Mouse (Mus musculus) yolk sac, embryonic 10.5 days (tissue): Measurements from ENCODE around the gene Cacna2d2.

Experiments
- DNase-seq: peaks from one replicate; pipeline ENCODE4 v3.0.0-alpha.2; 2017; ENCODE audit warnings: low spot score

The Cacna2d2 gene

DNA sequence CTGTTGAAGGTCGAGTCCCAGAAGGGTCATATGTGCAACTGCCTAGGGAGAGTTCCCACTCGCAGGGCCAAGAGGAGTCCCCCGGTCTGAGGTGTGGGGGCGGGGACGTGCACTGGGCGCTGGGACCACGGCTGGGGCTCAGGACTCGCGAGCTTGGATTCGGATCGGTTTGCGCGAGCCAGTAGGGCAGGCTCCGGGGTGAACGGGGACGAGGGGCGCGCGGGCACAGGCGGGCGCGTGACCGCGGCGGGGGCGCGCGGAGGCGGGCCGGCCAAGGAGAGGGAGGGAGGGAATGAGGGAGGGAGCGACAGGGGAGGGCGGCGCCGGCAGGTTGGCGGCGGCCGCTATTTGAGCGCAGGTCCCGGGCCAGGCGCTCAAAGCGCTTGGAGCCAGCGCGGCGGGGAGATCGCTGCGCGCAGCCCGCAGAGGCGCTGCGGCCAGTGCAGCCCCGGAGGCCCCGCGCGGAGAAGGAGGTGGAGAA lies at the start of gene Cacna2d2:
Gene Cacna2d2, plus strand, starts transcription at position 122 of the 481 bp plus-strand sequence.
- DNase-seq, result peak; percentile 67

DNA sequence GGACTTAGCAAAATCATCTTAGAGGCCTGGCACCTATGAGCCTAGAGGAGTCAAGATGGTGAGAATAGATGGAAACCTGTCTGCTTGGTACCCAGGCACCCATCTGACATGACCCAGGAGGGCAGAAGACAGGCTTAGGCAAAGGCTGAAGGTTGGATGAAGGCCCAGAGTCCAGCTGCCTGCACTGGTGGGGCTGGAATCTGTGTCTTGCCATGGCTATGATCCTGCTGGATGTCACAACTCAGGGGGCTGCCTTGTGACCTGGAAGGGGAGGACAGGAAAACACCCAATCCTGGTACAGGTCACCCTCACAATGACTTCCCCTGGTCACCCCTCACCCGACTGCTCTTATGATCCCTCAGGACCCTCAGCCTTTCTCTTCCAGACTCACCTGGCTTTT lies 44.6 kb upstream of the Cacna2d2 start:
- DNase-seq, result no peak

GRCm38 (mm10) chr9:107355870-107356765 lies 43.3 kb upstream of the Cacna2d2 start:
- DNase-seq, result no peak

GRCm38 (mm10) chr9:107357651-107358050 lies 41.8 kb upstream of the Cacna2d2 start:
- peak; percentile 51 for DNase-seq

- DNase-seq, result no peak
These were observed 38.4 kb upstream of the Cacna2d2 start for GRCm38 (mm10) chr9:107360989-107361388.

DNA sequence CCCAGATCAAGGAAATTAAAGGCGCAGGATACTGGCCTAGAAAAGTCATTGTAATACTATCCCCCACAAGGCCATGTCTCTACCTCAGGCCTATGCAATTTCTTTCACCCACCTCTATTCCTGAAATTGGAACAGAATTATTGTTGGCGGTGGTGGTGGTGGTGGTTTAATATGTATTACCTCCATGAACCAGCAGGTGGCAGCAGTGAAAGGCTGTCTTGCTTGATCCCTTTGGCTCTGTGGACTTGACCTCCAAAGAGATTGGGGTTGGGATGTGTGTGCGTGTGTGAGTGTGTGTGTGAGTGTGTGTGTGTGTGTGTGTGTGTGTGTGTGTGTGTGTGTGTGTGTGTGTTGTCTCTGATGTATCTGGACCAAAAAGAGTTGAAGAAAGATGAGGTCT lies 32.8 kb upstream of the Cacna2d2 start:
- DNase-seq, result no peak

DNA sequence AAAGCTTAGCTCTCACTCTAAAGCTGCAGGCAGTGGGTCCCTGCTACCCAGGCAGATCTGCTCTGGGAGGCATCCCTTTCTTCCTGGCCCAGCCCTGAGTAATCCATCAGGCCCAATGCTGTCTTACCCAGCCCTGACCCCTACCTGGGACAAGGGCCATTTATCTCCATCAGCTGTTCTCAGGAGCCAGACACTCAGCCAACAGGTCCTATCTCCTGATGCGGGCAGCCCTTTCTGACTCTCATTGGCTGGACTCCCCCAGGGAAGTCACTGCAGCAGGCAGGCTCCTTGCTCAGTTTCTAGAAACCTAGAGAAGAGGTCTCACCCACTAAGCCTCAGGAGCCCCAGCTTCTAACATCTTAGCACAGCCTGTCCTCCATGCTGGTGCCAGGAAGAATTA lies 31.1 kb upstream of the Cacna2d2 start:
- no peak for DNase-seq

- DNase-seq, result peak; percentile 37
These were observed 29.9 kb upstream of the Cacna2d2 start for GRCm38 (mm10) chr9:107369270-107370105.

- DNase-seq, result no peak
These were observed 29.3 kb upstream of the Cacna2d2 start for GRCm38 (mm10) chr9:107370106-107370463.

DNA sequence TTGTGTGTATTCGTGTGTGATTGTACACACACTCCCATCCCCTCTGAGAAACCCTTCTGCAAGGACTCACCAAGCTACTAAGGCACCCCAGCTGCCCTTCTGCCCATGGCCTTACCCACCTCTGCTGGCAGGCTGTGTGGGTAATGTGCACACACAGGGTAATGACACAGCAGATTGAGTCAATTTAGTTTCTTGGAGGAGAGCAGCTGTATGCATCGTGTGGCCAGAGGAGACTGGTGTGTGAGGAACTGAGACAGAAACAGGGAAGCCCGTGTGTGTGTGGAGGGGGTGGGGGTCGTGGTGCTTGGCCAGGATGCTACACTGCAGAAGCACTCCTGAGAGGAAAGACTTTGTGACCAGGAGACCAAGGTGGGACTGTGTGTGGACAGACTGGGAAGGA lies 27.0 kb upstream of the Cacna2d2 start:
- no peak for DNase-seq

DNA sequence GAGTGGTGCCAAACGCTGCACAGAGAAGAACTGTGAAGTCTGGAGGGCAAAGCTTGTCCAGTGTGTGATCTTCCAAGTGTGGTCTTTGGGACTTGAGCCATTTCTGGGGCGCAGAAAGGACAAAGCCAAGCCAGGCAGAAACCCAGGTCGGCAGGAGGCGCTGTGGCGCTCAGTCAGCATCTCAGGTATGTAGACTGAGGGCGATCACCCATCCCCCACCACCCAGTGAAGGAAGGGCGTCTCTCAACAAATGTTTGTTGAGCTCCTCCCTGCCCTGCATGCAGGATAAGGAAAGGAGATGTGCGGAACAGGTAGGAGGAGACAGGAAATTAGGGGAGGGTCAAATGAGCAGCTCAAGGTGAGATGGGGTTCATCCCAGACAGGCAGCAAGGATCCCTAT lies 24.8 kb upstream of the Cacna2d2 start:
- no peak for DNase-seq

- peak; percentile 27 for DNase-seq
These were observed 24.0 kb upstream of the Cacna2d2 start for GRCm38 (mm10) chr9:107375451-107375850.

DNA sequence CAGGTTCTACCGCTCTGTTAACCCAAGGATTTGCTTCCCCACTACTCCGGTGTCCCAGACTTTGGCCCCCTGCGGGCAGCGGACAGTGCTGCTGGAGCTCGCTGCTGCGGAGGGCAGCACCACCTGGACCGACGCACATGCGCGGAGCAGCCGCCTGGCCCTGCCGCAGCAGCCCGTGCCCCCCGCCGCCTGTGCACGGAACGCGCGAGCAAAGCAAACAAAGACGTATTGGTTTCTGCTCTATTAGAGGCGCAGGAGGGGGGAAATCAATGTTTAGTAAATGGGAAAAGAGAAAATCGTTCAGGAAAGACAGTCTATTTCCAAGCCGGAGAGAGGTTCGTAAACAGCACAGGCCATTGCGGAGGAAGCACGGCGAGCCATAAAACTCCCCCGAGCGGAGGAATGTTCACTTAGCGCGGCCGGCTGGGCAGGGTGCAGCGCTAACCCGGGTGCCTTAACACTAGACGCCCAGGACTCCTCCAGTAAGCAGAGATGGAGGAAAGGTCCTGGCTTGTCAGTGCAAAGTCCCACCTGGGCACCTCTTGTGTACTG lies 21.4 kb upstream of the Cacna2d2 start:
- no peak for DNase-seq

DNA sequence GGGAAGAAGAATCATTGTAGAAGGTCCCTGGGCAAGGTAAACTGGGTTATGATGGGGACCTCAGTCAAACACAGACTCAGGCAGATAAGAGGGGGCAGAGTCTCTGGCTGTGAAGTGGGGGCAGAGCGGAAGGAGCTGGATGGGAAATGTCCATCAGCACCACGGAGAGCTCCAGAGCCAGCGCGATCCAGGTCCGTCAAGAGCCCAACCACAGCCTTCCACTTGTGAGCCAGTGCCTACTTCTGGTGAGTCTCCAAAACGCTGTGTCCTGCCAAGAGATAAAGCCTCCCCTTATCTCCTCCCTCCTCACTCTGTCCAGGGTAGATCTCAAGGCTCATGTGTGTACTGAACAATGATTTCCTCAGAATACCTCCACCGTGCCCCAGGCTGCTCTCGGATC lies 17.7 kb upstream of the Cacna2d2 start:
- no peak for DNase-seq

DNA sequence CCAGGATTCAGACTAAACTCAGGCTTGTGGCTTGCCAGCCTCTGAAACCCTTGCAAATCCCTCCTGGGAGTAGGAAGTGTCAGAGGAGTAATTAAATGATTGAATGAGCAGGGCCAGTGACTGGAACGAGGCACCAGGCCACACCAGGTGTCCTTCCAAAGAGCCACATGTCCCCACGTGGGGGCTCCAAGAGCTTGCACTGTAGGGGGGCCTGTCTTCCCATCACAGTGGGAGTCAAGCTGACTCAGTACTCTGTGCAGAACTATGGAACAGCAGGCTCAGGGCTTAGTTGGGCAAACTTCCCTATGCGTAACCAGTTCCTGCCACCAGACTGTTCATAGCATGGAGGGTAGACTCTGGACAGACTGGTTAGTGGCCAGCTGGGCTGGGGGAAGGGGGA lies 15.0 kb upstream of the Cacna2d2 start:
- DNase-seq, result no peak

DNA sequence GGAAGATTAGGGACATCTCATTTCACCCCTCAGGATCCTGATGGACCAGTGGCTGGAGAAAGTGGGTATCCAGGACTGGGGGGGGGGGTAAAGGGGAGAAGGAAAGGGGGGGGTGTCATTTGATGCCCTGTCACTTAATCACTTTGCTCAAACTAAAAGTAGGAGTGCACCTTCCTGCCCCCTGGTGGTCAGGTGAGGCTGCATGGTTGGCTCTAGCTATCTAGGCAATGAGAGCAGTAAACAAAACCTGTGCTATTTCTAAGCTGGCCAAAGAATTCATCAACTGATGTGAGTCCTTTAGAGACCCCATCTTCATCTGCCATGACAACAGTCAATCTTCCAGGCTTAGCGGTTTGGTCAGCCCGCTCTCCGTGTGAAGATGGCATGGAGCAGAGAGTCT lies 12.7 kb upstream of the Cacna2d2 start:
- no peak for DNase-seq

DNA sequence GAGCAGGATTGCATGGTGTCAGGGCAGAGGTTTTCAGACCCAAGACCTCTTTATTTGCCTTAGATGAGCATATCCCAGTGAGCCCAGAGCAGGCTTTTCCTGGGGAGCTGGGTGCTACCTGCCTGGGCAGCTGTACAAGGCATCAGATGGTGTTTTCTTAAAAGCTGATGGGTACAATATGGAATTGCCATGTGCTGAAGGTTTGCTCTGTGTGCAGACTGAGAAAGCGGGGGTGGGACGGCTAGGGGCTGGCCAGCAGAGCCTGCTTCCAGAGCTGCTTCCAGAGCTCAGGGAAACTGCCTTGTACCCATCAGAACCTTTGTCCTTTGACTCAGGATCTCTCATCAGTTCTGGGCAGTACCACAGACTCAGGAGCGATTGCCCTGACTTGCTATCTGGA lies 11.7 kb upstream of the Cacna2d2 start:
- no peak for DNase-seq

DNA sequence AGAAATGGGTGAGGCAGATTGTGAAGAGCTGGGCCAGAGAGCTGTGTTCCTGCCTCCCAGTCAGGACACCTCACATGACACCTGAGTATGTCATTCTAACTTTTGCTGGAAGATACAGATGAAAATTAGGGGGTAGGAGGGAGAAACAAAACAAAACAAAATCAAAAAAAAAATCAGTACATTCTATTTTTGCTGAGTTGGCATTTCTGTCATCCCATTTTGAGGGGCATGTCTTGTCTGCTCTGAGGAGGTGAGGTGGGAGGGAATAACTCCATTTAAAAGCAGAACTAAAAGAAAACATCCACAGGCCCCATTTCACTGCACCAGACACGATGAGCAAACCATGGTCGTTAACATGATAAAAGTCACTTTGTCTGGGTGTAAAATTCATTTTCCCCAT lies 11.1 kb upstream of the Cacna2d2 start:
- no peak for DNase-seq

DNA sequence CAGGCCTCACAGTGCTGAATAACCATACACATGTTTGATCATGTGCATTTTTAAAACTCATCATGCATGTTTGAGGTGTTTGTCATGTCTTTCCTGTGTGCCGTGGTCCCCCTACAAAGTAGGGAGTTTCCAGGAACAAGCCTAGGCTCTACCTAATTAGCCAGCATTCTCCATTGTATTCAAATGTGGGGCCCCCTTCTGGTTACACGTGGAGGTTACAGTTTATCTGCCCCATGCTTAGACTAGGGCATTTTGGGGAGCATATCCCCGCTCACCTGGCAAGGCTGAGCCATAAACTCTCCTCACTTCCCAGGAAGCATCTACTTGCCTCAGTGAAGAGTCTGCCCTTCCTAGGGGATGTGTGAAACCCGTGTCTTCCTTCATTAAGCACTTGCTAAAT lies 3.0 kb upstream of the Cacna2d2 start:
- no peak for DNase-seq

DNA sequence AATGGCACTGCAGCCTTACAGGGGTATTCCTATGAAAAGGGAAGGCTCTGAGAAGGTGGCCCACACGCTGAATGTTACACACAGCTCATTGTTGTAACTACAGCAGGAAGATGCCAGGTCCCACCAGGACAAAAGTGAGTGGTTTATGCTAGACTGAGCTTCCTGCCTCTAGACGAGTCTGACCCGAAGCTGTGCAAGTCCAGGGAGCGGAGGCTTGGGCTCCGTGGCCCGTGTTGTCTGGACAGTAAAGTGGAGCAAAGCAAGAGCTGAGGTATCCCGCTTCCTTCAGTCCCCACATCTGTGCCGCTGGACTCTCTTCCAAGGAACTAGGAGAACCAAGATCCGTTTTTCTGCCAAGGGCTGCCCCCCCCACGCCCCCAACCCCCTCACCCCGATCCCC lies 444 bp upstream of the Cacna2d2 start:
- no peak for DNase-seq

DNA sequence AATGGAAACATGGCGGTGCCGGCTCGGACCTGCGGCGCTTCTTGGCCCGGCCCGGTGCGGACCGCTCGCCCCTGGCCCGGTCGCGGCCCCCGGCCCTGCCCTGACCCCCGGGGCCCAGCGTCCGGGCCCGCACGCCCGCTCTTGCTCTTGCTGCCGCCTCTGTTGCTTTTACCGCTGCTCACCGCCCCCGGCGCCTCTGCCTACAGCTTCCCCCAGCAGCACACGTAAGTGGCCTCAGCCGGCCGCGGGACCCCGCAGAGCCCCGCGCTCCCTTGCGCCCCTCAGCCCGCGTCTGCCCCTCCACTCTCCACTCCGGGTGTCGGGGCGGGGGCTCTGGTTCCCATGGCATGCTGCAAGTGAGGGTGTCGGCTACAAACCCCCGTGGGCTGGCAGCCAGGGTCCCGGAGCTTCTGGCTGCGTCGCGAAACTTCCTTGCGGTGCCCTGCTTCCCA lies 674 bp downstream of the Cacna2d2 start:
- no peak for DNase-seq

DNA sequence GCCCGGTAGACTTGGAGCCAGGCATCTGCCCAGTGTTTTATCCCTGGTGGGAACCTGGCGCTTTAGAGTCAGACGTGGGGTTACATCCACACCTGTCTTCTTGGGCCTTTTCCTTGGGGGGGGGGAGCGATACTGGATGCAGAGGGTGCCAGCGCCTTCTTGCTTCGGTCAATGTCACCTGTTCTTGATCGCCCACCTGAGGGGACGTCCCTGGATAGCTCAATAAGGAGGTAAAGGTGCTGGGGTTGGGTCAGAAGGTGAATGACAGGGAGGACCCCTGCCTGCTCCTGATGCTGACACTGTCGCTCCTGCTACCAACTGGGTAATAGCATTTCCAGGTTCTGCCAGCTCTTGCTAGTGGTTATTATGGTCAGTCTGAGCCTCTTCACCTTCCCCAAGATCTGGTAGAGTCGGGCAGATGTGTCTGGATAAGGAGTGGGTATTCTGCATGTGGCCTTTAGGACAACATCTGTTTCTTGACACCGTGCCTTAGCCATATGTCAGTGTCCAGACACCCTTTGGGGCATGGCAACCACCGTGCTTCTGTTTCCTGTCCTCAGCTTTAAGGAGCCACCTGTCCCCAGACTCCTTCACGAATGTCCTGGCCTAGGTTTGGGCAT lies 1.4 kb downstream of the Cacna2d2 start:
- no peak for DNase-seq
